Mouse (Mus musculus): ENCODE results near the gene Cacnb3.
"Not testable (repeated sequence)": the region's sequence is repeated elsewhere in the genome, so short reads cannot be mapped to it uniquely, and the experiment has no call there.

Gene Cacnb3

DNA sequence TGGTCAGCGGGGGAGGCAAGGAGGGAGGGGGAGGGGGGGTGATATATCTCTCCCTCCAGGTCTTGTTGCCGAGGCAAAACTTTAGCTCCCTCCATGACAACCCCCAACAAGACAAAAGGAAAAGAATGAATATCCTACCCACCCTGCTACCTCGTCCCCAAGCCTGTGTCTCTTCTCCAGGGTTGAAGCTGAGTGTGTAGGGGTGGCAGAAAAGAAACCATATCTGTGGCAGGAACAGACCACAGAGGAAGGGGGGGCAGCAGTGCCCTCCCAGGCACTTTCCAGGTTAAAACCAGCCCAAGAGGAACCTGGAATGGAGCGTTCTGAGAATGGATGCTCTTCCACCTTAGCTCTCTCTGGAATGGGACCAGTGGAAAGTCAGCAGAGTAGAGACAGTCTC lies at the start of gene Cacnb3:
Gene Cacnb3 (plus strand): TSS at position 301 of the 400 bp plus-strand sequence.
- in situ Hi-C loops (cut with MboI) = no loop called here

GRCm38 (mm10) chr15:98582410-98582809 lies 48.2 kb upstream of the Cacnb3 start:
- in situ Hi-C loops (cut with MboI) = no loop called here

GRCm38 (mm10) chr15:98582996-98583395 lies 47.6 kb upstream of the Cacnb3 start:
- in situ Hi-C loops (cut with MboI) = no loop called here

DNA sequence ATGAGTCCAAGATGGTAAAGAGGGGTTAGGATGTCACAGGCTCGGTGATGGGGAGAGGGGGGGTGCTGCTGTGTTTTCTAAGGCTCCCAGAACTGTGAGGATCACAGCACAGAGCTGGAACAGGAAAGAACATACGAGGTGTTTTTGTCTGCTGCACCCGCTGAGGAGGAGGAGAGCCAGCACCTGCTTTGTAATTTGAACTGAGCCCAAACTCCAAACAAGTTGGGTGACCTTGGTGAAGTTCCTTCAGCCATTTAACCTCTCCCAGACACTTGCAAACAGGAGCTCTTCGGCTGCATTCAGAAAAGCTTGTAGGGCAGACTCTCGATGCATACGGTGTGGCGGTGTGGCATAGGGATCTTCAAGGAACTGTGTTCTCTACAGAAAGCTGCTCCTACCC lies 45.2 kb upstream of the Cacnb3 start:
- in situ Hi-C loops (cut with MboI) = no loop called here

- in situ Hi-C loops (cut with MboI) = not testable (repeated sequence)
These were observed 44.5 kb upstream of the Cacnb3 start for GRCm38 (mm10) chr15:98586141-98586540.

- in situ Hi-C loops (cut with MboI) = no loop called here
These were observed 42.9 kb upstream of the Cacnb3 start for GRCm38 (mm10) chr15:98587751-98588150.

DNA sequence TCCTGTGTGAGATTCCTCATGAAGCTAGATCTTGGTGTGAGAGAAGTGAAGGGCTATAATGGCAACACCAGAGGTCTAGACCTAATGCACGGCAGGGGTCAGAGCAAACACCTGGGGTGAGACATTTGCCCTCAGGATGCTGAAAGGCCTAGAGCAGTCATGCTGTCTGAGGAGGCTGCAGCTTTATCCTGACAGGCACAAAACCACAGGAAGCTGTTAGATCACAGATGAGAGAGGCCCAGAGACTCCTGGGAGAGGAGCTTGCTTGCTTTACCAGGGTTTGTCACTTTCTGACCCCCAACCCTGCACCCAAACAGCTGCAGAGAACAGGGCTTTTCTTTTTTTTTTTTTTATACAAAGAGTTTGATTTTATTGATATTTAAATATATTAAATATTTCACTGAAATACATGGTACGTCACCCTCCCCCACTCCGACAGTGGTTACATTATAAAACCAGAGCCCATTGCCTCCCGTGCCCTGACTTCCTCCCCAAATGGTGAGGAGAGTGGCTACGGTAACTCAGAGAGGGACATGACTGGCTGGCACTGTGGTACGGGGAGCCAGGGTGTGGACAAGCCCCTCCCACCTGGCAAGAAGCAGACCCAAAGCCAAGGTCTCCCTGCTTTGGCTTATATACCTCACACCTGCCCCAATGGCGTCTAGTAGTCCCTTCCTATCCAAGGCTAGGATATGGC lies 40.9 kb upstream of the Cacnb3 start:
- in situ Hi-C loops (cut with MboI) = no loop called here

- in situ Hi-C loops (cut with MboI) = no loop called here
These were observed 39.2 kb upstream of the Cacnb3 start for GRCm38 (mm10) chr15:98591396-98591795.

DNA sequence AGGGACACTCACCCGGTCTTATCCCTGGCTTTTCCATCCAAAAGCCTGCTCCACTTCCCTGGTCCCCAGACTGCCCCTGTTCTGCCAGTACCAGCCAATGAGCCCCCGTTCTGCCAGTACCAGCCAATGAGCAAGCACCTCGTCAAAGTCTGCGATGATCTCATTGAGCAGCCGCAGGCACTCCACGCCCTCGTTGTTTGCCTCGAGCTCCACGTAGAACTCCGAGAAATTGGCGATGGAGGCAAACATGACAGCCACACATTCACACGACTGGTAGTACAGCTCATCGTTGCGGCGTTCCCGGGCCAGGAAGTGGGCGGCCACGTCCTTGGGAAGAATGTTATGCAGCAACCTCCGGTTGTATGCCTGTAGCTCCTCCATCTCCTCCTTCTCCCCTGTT lies 36.4 kb upstream of the Cacnb3 start:
- in situ Hi-C loops (cut with MboI) = no loop called here

GRCm38 (mm10) chr15:98595049-98595448 lies 35.6 kb upstream of the Cacnb3 start:
- in situ Hi-C loops (cut with MboI) = no loop called here

DNA sequence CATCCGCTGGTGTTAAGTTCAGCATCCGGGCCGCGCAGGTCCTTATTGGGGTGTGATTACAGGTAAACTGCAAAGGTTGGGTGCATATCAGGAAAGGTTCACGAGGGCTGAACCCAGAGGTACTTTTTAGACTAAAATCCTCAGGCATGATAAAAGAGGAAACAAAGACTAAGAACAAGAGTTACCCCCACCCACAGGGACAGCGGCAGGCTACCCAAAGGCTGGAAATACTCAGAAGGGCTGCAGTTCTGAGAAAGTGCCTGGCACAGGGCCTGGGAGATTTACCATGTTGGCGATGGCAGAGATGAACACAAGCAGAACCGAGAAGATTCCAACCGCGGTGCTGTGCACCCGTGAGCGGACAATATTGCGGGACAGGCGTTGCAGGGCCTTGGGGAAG lies 34.0 kb upstream of the Cacnb3 start:
- in situ Hi-C loops (cut with MboI) = no loop called here

- in situ Hi-C loops (cut with MboI) = no loop called here
These were observed 30.5 kb upstream of the Cacnb3 start for GRCm38 (mm10) chr15:98600036-98600709.

GRCm38 (mm10) chr15:98601832-98602190 lies 28.8 kb upstream of the Cacnb3 start:
- in situ Hi-C loops (cut with MboI) = no loop called here

- in situ Hi-C loops (cut with MboI) = no loop called here
These were observed 28.3 kb upstream of the Cacnb3 start for GRCm38 (mm10) chr15:98602191-98602881.

DNA sequence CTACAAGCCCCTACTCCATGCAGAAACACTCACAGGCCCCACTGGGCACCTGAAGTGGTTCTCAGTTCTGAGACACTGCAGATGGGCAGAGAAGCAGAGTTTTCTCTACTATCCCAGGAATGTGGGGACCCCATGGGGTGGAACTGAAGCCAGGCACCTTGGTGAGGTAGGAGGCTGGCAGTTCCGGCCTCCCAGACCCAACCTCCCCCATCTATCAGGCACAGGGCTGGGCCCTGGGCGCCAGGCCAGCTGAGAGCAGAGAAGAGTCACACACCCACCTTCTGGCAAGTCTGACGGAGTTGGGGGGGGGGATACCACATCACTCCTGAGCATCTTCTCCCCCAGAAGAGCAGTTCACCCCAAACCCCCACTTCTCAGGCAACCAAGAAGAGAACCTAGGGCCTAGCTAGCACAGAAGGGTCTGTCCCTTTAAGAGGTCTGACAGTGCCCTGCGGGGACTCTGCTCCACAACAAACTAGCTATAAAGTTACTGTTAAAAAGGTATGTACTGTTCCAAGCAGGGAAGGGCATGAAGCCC lies 27.6 kb upstream of the Cacnb3 start:
- in situ Hi-C loops (cut with MboI) = no loop called here

- in situ Hi-C loops (cut with MboI) = no loop called here
These were observed 26.5 kb upstream of the Cacnb3 start for GRCm38 (mm10) chr15:98604041-98604575.

GRCm38 (mm10) chr15:98606051-98606536 lies 24.5 kb upstream of the Cacnb3 start:
- in situ Hi-C loops (cut with MboI) = no loop called here

- in situ Hi-C loops (cut with MboI) = no loop called here
These were observed 23.9 kb upstream of the Cacnb3 start for GRCm38 (mm10) chr15:98606739-98607138.

DNA sequence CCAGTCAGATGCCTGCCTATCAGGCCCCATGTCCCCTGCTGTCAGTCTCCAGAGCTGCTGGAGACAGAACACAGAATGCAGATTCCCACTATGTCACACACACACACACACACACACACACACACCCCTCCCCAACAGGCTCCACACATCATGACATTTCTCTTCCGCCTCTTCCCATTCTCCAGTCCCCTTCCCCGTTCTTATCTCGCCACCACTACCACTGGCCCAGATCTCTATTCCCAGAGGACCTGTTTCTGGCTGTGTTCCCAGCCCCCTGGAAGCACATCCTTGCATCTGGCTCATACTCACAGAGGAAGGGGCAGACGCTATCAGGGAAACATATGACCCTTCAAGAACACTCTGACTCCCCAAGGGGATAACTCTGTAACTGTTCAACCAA lies 23.1 kb upstream of the Cacnb3 start:
- in situ Hi-C loops (cut with MboI) = no loop called here

DNA sequence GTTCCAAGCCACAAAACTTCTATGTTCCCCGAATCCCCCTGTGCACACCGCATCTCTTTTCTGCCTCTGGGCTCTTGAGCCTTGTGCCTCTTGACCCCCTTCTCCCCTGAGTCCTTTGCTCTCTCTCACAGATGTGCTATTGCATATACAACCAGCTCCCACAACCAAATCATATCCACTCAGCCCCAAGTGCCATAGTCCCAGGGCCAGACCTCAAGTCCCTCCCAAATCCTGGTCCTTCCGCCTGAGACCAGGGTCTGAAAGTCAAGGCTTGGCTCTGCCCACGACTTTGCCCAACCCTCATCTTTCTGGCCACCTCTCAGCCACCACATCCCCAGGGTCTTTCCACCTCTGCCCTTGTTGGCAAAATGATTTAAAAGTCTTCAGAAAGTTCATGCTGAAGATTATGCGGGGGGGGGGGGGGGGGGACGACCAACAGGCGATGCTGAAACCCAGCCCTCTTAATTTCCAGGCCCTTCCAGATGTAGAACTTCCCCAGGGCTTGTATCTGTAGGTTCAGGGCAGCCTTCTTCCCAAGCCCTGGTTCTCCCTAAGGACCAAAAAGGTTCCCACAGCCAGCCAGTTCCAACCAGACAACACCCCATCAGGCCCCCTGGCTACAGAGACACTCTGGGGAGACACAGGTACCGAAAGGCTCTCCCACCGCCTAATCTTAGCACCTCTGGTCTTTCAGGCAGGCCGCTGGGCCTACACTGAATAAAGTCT lies 22.4 kb upstream of the Cacnb3 start:
- in situ Hi-C loops (cut with MboI) = no loop called here

GRCm38 (mm10) chr15:98608784-98609250 lies 21.8 kb upstream of the Cacnb3 start:
- in situ Hi-C loops (cut with MboI) = no loop called here
